Mouse (Mus musculus) c-Kit-positive CD71-negative TER-119-negative erythroid progenitor cells, embryonic 14.5 days (primary cell): ENCODE measurements at regions not wholly inside any gene's neighbourhood (a gene's known extent, or its start where the extent isn't known, plus 50 kb on each side); places are given as distances from the start of the nearest gene placed in this dataset.

ENCODE experiments used
- DNase-seq: peaks from one replicate; pipeline ENCODE4 v3.0.0-alpha.2; 2013; ENCODE audit warnings: low read depth

- DNase-seq, result no peak
Measured at GRCm38 (mm10) chr15:42304097-42304496, 2169.9 kb downstream of the 9330182O14Rik start.

GRCm38 (mm10) chr15:42309586-42309985 is 2175.4 kb downstream of the 9330182O14Rik start:
- DNase-seq, result no peak

GRCm38 (mm10) chr15:42311166-42311565 is 2177.0 kb downstream of the 9330182O14Rik start:
- DNase-seq, result no peak

- no peak for DNase-seq
Measured at GRCm38 (mm10) chr15:42320349-42320748, 2186.2 kb downstream of the 9330182O14Rik start.

- no peak for DNase-seq
Measured at GRCm38 (mm10) chr15:42322940-42323339, 2188.8 kb downstream of the 9330182O14Rik start.

GRCm38 (mm10) chr15:42325221-42325620 is 2191.1 kb downstream of the 9330182O14Rik start:
- no peak for DNase-seq

GRCm38 (mm10) chr15:42328535-42328934 is 2194.4 kb downstream of the 9330182O14Rik start:
- no peak for DNase-seq

- no peak for DNase-seq
Measured at GRCm38 (mm10) chr15:42329742-42330141, 2195.6 kb downstream of the 9330182O14Rik start.

- DNase-seq, result no peak
Measured at GRCm38 (mm10) chr15:42333642-42334041, 2199.5 kb downstream of the 9330182O14Rik start.

- DNase-seq, result no peak
Measured at GRCm38 (mm10) chr15:42346131-42346530, 2212.0 kb downstream of the 9330182O14Rik start.

- no peak for DNase-seq
Measured at GRCm38 (mm10) chr15:42361871-42362270, 2227.7 kb downstream of the 9330182O14Rik start.

- no peak for DNase-seq
Measured at GRCm38 (mm10) chr15:42364979-42365378, 2230.8 kb downstream of the 9330182O14Rik start.

- no peak for DNase-seq
Measured at GRCm38 (mm10) chr15:42366796-42367195, 2232.6 kb downstream of the 9330182O14Rik start.

- DNase-seq, result no peak
Measured at GRCm38 (mm10) chr15:42369603-42370002, 2235.4 kb downstream of the 9330182O14Rik start.

GRCm38 (mm10) chr15:42370044-42370443 is 2235.9 kb downstream of the 9330182O14Rik start:
- DNase-seq, result no peak

GRCm38 (mm10) chr15:42372704-42373286 is 2238.6 kb downstream of the 9330182O14Rik start:
- no peak for DNase-seq
